Mouse (Mus musculus) embryonic facial prominence, embryonic 11.5 days (tissue): ENCODE results near the gene Lrrc63. TPM values are rescaled to one million over a fixed set of nuclear protein-coding genes. Genes with fewer than 3 reads are reported as not detected.

ENCODE experiments used
- ATAC-seq: fragments of 200-750 bp; cut with Nextera tagmentation; replicated peaks from 2 replicates; pipeline ENCODE4 v1.8.0; 2017; ENCODE audit warnings: low read depth; ENCODE audit not compliant: insufficient number of reproducible peaks, low FRiP score, low TSS enrichment
- DNase-seq: peaks from one replicate; pipeline ENCODE4 v3.0.0-alpha.2; 2015; ENCODE audit warnings: low spot score
- H3K27ac ChIP-seq: fragments of 300-500 bp; sonication (generic); replicated peaks from 2 replicates; pipeline ENCODE4 v1.5.1; 2014; ENCODE audit warnings: mild to moderate bottlenecking, low read depth, low read length, control low read depth
- H3K27me3 ChIP-seq: fragments of 300-500 bp; sonication (generic); 2 replicates; pipeline ENCODE4 v1.6.1; 2014; ENCODE audit warnings: mild to moderate bottlenecking, low read length, moderate library complexity, mixed read lengths; ENCODE audit not compliant: control insufficient read depth, insufficient read depth
- H3K36me3 ChIP-seq: fragments of 300-500 bp; sonication (generic); replicated peaks from 2 replicates; pipeline ENCODE4 v1.6.1; 2014; ENCODE audit warnings: low read depth, mild to moderate bottlenecking, low read length, moderate library complexity, mixed read lengths; ENCODE audit not compliant: control insufficient read depth, insufficient read depth
- H3K4me1 ChIP-seq: fragments of 300-500 bp; sonication (generic); 2 replicates; pipeline ENCODE4 v1.6.1; 2014; ENCODE audit warnings: low read length, mixed read lengths; ENCODE audit not compliant: control insufficient read depth, insufficient read depth
- H3K4me2 ChIP-seq: fragments of 300-500 bp; sonication (generic); 2 replicates; pipeline ENCODE4 v1.6.1; 2014; ENCODE audit warnings: low read depth, mild to moderate bottlenecking, control low read depth, low read length, moderate library complexity
- H3K4me3 ChIP-seq: fragments of 300-500 bp; sonication (generic); 2 replicates; pipeline ENCODE4 v1.5.1; 2014; ENCODE audit warnings: low read depth, low read length, control low read depth
- H3K9ac ChIP-seq: fragments of 300-500 bp; sonication (generic); replicated peaks from 2 replicates; pipeline ENCODE4 v1.6.1; 2014; ENCODE audit warnings: mild to moderate bottlenecking, control low read depth, low read length
- H3K9me3 ChIP-seq: fragments of 300-500 bp; sonication (generic); replicated peaks from 2 replicates; pipeline ENCODE4 v1.6.1; 2016; ENCODE audit warnings: mild to moderate bottlenecking, low read length, inconsistent platforms, mixed read lengths; ENCODE audit not compliant: control insufficient read depth
- WGBS: fragments of 180-500 bp; shearing (Covaris S2); extraction: QIAGEN DNeasy Blood & Tissue Kit; methylation state at CpG from one replicate; pipeline ENCODE4 v1.1.7; 2014; 5-methylcytosine and 5-hydroxymethylcytosine counted together
- polyA plus RNA-seq: library from polyadenylated mRNA; unstranded; fragments of >200 nt; fragmentation: Nextera tagmentation; extraction: Ambion mirVana; gene quantifications from 2 replicates; pipeline ENCODE4 v1.2.1, GENCODE M21; 2014

The Lrrc63 gene
- polyA plus RNA-seq, 1 experiment from 2014 or later, result 0.21 TPM

- WGBS, result 86% methylated on average over 17 of the region's 19 CpGs
- no peak overlapping the region for H3K27ac ChIP-seq
Measured at GRCm38 (mm10) chr14:75068430-75069112, 62.1 kb downstream of the Lrrc63 start.

GRCm38 (mm10) chr14:75065211-75065610 is 65.5 kb downstream of the Lrrc63 start:
- H3K4me3 ChIP-seq, result no peak overlapping the region
- H3K9me3 ChIP-seq, result no peaks in the 10 kb centered on the region
- no peaks in the 10 kb centered on the region for H3K27me3 ChIP-seq
- 92% methylated on average over 5 of the region's 5 CpGs for WGBS
- H3K4me2 ChIP-seq, result no peak overlapping the region
- H3K36me3 ChIP-seq, result no peaks in the 10 kb centered on the region
- no peak overlapping the region for H3K27ac ChIP-seq
- DNase-seq (no peak), ATAC-seq (no peak)
- no peaks in the 10 kb centered on the region for H3K4me1 ChIP-seq
- no peak overlapping the region for H3K9ac ChIP-seq

More at GRCm38 (mm10) chr14:75068430-75069112, 62.1 kb downstream of the Lrrc63 start:
- Histone ChIP-seq H3K4me2 (no peak overlapping the region), H3K9me3 (no peaks in the 10 kb centered on the region), H3K36me3 (no peaks in the 10 kb centered on the region), H3K4me1 (no peaks in the 10 kb centered on the region), H3K4me3 (no peak overlapping the region), H3K9ac (no peak overlapping the region), H3K27me3 (no peaks in the 10 kb centered on the region)
- ATAC-seq, result no peak
- DNase-seq, result no peak

- Histone ChIP-seq H3K9me3 (no peaks in the 10 kb centered on the region), H3K4me2 (no peak overlapping the region), H3K27me3 (no peaks in the 10 kb centered on the region), H3K27ac (no peak overlapping the region), H3K9ac (no peak overlapping the region), H3K36me3 (no peaks in the 10 kb centered on the region), H3K4me3 (no peak overlapping the region), H3K4me1 (no peaks in the 10 kb centered on the region)
- ATAC-seq, result no peak
- WGBS, result 78% methylated on average over 7 of the region's 7 CpGs
- DNase-seq, result no peak
Measured at GRCm38 (mm10) chr14:75064520-75064919, 66.2 kb downstream of the Lrrc63 start.

GRCm38 (mm10) chr14:75063936-75064335 is 66.7 kb downstream of the Lrrc63 start:
- Histone ChIP-seq H3K27me3 (no peaks in the 10 kb centered on the region), H3K4me2 (no peak overlapping the region), H3K4me1 (no peaks in the 10 kb centered on the region), H3K9ac (no peak overlapping the region), H3K9me3 (no peaks in the 10 kb centered on the region), H3K4me3 (no peak overlapping the region), H3K36me3 (no peaks in the 10 kb centered on the region), H3K27ac (no peak overlapping the region)
- ATAC-seq (no peak), DNase-seq (no peak)
- 93% methylated on average over 8 of the region's 8 CpGs for WGBS

GRCm38 (mm10) chr14:75060562-75060961 is 70.1 kb downstream of the Lrrc63 start:
- Histone ChIP-seq H3K4me1 (no peaks in the 10 kb centered on the region), H3K36me3 (no peaks in the 10 kb centered on the region), H3K4me3 (no peak overlapping the region), H3K27ac (no peak overlapping the region), H3K9ac (no peak overlapping the region), H3K27me3 (no peaks in the 10 kb centered on the region), H3K9me3 (no peaks in the 10 kb centered on the region), H3K4me2 (no peak overlapping the region)
- 46% methylated on average over 8 of the region's 8 CpGs for whole genome bisulfite sequencing
- DNase-seq, result peak; percentile 74
- ATAC-seq, result no peak

GRCm38 (mm10) chr14:75056861-75057431 is 73.7 kb downstream of the Lrrc63 start:
- Histone ChIP-seq H3K4me2 (no peak overlapping the region), H3K9me3 (no peaks in the 10 kb centered on the region), H3K4me1 (no peaks in the 10 kb centered on the region), H3K36me3 (no peaks in the 10 kb centered on the region), H3K4me3 (no peak overlapping the region), H3K9ac (no peak overlapping the region), H3K27ac (no peak overlapping the region), H3K27me3 (no peaks in the 10 kb centered on the region)
- WGBS, result 65% methylated on average over 9 of the region's 9 CpGs
- no peak for DNase-seq
- no peak for ATAC-seq

- DNase-seq (no peak), ATAC-seq (no peak)
- no peaks in the 10 kb centered on the region for H3K36me3 ChIP-seq
- H3K4me2 ChIP-seq, result no peak overlapping the region
- H3K27me3 ChIP-seq, result no peaks in the 10 kb centered on the region
- H3K4me3 ChIP-seq, result no peak overlapping the region
- H3K9ac ChIP-seq, result no peak overlapping the region
- H3K27ac ChIP-seq, result no peak overlapping the region
- 81% methylated on average over 14 of the region's 14 CpGs for WGBS
- H3K4me1 ChIP-seq, result no peaks in the 10 kb centered on the region
- no peaks in the 10 kb centered on the region for H3K9me3 ChIP-seq
Measured at GRCm38 (mm10) chr14:75054455-75055343, 76.0 kb downstream of the Lrrc63 start.

GRCm38 (mm10) chr14:75052451-75052850 is 78.2 kb downstream of the Lrrc63 start:
- H3K27ac ChIP-seq, result no peak overlapping the region
- H3K4me3 ChIP-seq, result no peak overlapping the region
- WGBS, result 63% methylated on average over 8 of the region's 8 CpGs
- no peaks in the 10 kb centered on the region for H3K4me1 ChIP-seq
- H3K4me2 ChIP-seq, result no peak overlapping the region
- H3K9ac ChIP-seq, result no peak overlapping the region
- no peak for ATAC-seq
- H3K36me3 ChIP-seq, result no peaks in the 10 kb centered on the region
- H3K27me3 ChIP-seq, result no peaks in the 10 kb centered on the region
- DNase-seq, result peak; percentile 16
- no peaks in the 10 kb centered on the region for H3K9me3 ChIP-seq
